Mouse (Mus musculus): ENCODE results near the gene Mlph.

The Mlph gene

GRCm38 (mm10) chr1:90914948-90915569 is at the start of gene Mlph:
Mlph (plus strand) TSS chr1:90915085.
- DNase-seq (ENCODE audit: low spot score in 2 of 2), result peak in 1 of 2 experiments; percentile 16

- DNase-seq (ENCODE audit: low spot score in 2 of 2), result no peak
Observed at GRCm38 (mm10) chr1:90866734-90867133, 48.2 kb upstream of the Mlph start.

GRCm38 (mm10) chr1:90870581-90870980 is 44.3 kb upstream of the Mlph start:
- no peak for DNase-seq (ENCODE audit: low spot score in 2 of 2)

- DNase-seq (ENCODE audit: low spot score in 2 of 2), result no peak
Observed at GRCm38 (mm10) chr1:90875371-90875770, 39.5 kb upstream of the Mlph start.

DNA sequence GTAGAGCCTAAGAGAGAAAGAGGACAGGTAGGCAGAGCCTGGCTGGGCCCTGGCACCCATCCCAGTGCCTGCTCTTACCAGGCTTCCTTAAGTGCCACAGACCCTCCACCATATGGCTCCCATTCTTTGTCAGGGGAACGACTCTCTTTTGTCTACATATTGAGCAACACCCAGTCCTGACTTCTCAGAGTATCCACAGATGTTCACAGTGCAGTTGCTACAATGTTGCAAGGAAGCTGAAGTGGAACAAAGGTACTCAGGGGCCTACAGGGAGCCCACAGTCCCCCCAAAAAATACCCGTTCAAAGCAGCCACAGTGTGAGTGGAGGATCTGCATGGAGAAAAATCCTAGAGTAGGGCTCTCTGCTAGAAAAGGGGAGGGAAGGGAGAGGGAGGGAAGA is 38.9 kb upstream of the Mlph start:
- no peak for DNase-seq (ENCODE audit: low spot score in 2 of 2)

DNA sequence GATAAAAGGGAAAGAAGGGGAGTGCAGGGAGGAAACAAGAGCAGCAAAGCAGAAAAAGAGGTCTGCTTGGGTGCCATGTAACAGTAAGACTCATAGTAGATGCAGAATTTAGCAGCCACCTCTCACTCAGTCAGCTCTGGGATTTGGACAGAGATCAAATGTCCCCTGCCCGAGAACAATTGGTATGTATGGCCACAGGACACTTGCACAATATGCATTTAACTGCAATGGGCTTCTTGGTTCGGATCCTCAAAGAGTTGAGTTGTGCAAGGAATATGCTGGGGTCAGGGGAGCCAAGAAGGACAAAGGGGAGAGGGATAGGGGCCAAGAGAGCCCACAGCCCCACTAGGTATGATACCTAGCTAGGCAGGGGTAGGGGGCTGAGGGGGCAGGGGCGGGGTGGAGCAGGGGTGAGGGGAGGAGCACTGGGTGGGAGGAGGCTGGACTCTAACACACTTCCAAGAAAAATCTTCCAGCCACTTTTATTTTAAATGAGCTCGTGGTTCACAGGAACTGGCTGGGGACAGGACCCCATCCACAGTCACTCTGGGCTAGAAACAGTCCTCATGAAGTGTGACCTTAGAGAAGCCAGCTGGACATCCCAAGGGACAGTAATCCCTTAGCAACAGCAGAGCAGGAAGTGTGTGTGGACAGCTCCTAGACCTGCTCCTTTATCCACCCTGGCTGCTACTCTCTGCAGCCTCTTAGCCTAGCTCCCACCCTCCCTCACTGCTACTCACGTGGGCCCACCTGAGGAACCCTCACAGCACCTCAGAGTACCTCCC is 38.2 kb upstream of the Mlph start:
- DNase-seq (ENCODE audit: low spot score in 2 of 2), result no peak

DNA sequence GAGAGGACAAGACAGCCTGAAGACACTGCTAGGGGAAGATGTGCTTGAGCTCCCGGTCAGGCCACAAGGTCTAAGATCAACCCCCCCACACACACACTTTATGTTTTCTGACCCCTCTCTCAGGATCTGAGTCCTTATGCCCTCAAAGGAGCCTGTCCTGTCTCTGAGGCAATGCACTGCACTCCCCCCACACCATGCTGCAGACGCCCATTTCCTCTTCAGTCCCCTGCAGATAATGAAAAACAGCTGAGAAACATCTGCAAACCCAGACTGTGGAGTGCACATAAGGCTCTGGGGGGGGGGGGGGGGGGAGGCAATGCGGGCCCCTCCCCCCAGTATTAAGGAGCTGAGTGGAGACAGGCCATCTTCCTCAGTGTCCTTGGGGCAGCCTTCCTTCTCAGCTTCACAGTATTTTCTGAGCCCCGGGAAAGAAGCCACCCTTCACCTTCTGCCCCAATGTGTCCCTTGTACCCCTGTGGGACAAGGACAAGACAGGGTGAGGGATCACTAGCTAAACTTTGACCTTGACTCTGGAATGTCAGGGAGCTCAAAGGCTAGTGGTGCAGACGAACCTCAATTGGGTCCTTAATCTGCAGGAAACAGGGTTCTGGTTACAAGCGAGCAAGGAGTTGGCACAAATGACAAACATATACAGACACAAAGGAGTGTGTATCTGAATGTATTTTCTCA is 29.0 kb upstream of the Mlph start:
- no peak for DNase-seq (ENCODE audit: low spot score in 2 of 2)

GRCm38 (mm10) chr1:90894521-90894920 is 20.4 kb upstream of the Mlph start:
- DNase-seq (ENCODE audit: low spot score in 2 of 2), result no peak

DNA sequence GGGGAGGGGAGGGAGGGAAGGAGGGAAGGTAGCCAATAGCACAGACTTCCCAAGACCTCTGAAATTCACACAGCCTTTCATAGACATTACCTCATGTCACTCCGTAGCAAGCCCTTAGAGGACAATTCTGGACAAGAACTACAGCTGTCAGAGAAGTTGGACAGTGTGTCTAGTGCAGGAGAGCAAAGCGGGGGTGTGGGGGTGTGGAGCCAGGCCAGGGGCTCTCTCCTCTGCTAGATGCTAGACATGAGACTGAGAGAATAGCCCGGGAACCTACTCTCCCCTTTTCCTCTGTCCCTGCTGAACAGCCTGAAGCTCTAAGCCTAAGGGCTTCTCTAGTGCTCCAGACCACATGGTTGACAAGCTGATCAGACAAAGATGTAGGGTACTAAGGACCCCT is 19.9 kb upstream of the Mlph start:
- no peak for DNase-seq (ENCODE audit: low spot score in 2 of 2)

- DNase-seq (ENCODE audit: low spot score in 2 of 2), result no peak
Observed at GRCm38 (mm10) chr1:90896281-90896680, 18.6 kb upstream of the Mlph start.

DNA sequence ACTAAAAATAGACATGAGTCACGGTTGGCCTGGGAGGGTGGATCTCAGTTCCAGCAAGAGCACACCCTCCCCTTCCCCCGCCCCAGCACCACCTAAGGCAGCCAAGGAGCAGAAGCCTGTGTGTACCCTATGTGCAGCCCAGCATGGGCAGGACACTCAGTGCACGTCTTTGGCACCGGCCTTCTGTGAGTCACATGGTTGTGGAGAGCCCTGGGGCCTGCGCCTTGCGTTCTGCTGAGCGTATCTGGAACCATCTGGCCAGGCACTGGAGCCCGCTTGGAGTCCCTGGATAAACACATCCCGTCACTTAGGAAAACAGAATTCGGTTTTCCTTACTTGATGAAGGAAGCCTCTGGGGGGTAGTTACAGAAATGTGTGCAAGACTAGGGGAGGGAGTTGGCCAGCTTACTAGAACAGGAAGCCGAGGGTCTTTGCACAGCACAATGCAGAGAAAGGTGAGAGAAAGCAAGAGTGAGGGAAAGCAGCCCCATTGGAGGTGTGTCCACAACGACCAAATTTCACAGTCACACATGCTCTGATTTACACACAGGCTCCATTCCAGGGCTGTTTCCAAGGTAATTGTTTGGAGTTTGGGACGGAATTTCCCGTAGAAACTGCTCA is 18.0 kb upstream of the Mlph start:
- DNase-seq (ENCODE audit: low spot score in 2 of 2), result peak in 1 of 2 experiments; percentile 37

DNA sequence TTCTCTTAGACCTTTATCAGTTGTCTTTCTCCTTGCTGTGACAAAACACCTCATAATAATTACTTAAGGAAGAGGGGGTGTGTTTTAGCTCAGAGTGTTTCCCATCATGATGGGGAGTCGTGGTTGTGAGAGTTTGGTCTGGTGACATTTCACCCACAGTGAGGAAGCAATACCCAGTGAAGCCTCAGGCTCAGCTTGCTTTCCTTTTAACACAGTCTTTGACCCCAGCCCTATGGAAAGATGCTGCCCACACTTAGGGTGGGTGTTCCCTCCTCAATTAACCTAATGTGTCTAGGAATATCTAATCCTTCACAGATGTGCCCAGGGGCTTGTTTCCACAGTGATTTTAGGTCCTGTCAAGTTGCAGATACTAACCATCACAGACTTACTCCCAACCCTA is 16.9 kb upstream of the Mlph start:
- no peak for DNase-seq (ENCODE audit: low spot score in 2 of 2)

DNA sequence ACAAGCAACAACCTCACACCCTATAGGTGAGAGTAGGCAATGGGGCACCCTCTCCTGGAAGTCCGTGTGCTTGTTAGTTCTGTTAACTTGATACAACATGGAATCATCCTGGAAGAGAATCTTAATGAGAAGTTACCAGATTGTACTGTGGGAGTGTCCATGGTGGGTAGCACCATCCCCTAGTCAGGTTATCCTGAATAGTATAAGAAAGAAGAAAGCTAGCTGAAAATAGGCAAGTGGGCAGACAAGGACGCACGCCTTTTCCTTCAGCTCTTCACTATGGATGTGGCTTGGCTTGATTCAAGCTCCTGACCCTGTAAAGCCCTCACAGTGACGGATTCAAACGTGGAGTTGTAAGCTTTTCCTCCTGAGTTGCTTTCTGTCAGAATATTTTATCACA is 15.1 kb upstream of the Mlph start:
- DNase-seq (ENCODE audit: low spot score in 2 of 2), result no peak

DNA sequence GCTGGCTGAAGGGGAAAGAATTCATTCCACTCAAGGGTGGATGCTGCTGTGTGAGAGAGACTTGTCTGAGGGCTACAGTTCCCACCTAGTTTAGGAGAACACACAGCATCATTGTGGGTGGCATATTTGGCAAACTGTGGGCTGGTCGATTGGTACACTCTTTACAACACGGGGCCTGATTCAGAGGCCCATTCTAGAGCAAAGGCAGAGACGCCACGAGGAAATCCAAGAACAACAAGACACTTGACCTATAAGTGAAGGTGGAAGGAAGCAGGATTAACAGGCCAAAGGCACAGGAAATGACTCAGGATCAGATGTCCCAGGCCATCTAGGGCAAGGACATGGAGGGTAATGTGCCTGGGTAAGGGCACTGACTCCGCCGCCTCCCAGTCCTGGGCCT is 14.5 kb upstream of the Mlph start:
- DNase-seq (ENCODE audit: low spot score in 2 of 2), result no peak

GRCm38 (mm10) chr1:90901246-90901645 is 13.6 kb upstream of the Mlph start:
- DNase-seq (ENCODE audit: low spot score in 2 of 2), result no peak

DNA sequence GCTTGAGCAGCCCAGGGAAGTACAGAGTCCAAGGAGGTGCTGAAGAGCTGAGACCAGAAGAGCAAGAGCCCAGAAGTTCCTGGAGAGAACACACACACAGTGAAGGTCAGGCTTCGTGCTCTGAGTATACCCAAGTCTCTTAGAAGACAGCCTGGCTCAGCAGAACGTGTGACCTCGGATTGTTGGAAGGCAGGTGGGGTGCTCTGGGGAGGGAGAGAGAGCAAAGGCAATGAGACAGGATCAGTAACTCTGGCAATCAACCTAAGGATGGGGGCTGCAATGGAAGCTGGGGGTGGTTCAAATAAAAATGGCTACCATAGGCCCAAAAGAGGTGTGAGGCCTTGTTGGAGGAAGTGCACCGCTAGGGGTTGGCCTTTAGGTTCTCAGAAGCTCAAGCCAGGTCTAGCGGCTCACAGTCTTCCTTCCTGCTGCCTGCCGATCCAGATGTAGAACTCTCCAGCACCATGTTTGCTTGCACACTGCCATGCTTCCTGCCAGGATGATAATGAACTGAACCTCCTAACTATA is 13.1 kb upstream of the Mlph start:
- no peak for DNase-seq (ENCODE audit: low spot score in 2 of 2)

DNA sequence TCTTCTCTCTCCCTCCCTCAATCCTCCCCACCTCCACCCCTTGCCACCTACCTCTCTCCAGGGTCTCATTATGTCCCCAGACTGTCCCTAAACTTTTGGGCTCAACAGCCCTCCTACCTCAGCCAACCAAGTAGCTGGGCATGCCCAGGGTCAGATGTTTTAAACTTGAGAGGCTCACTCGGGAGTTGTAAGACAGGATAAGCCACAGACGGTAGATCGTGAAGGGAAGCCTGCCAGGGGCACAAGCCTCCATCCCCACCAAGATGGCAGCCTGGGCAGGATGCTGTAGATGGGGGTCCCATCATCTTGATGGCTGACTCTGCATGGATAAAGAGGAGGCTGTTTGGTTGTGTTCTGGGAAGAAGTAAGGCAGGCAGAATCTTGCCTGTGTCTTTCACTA is 12.1 kb upstream of the Mlph start:
- no peak for DNase-seq (ENCODE audit: low spot score in 2 of 2)

GRCm38 (mm10) chr1:90903211-90903945 is 11.5 kb upstream of the Mlph start:
- DNase-seq (ENCODE audit: low spot score in 2 of 2), result no peak

- DNase-seq (ENCODE audit: low spot score in 2 of 2), result no peak
Observed at GRCm38 (mm10) chr1:90903971-90904458, 10.9 kb upstream of the Mlph start.

DNA sequence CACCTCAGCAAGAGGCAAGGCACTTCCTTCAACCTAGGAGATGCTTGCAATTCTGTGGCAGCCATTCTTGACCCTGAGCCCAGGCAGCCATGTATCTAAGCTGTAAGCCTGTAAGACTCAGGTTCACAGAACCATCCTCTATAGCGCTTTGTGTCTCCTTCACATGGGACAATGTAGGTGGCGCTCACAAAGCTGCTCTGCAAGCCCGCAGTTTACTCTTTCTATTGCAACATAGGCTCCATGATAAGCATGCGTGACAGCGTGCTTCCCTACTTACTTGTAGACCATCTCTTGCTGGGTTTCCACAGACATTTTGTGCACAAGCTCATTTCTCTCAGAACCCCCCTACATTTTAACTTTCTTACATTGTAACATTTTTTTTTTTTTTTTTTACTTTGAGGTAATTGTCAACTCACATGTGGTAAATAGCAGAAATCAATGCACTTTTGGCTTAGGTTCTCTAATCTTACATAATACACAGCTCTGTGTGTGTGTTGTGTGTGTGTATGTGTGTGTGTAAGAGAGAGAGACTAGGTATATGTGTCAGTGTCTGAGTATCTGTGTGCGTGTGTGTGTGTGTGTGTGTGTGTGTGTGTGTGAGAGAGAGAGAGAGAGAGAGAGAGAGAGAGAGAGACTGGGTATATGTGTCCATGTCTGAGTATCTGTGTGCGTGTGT is 10.0 kb upstream of the Mlph start:
- no peak for DNase-seq (ENCODE audit: low spot score in 2 of 2)

- DNase-seq (ENCODE audit: low spot score in 2 of 2), result peak in 1 of 2 experiments; percentile 55
Observed at GRCm38 (mm10) chr1:90906357-90906756, 8.5 kb upstream of the Mlph start.

All from cerebellum, postnatal 4 days (tissue).